In the genomic region with DNA sequence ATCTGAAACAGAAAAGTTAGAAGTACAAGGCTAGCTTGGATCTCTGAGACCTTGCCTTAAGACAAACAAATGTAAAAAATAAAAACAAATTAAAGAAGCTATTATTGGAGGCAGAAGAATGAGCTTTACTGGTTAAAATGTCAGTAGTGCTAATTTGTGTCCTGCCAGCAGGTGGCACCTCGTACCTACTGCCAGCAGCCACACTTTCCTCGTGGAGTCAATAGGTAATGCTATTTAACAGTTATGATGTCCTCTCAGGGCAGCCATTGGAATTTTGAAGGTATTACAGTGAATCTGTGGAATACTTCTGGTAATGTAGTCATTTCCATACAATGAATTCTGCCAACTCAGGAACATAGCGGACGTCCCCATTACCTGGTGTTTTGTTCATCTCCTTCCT, we compare ENCODE assay signal across 10 mouse cellular contexts.
A peak's percentile ranks its signal among the peaks of the same experiment; 100 is the strongest.
DNase-seq lines count a peak whose midpoint lies in the region; ATAC-seq and TF ChIP-seq lines count a peak whose summit lies in the region.
"Had no signal": no experiment of that assay in that cellular context is flagged by ENCODE, and none has a peak within 500 bp of the region (broad histone marks: within the 10 kb centered on the region; RNA-seq: fewer than 3 reads in every experiment).

No protein-coding gene starts in this region.

- no peaks in the 10 kb centered on the region for H3K36me3 ChIP-seq in kidney, embryonic 16.5 days (ENCODE audit: insufficient read depth, low read length)
- H3K36me3 ChIP-seq in hindbrain, embryonic 14.5 days (replicated peaks; ENCODE audit: control insufficient read depth, insufficient read depth) = peaks cover 6% of the 10 kb centered on the region; the same call in 1 of the 2 replicates
- peaks cover 5% of the 10 kb centered on the region; the same call in 1 of the 2 replicates for H3K36me3 ChIP-seq in midbrain, postnatal 0 days (ENCODE audit: insufficient read depth, low read length)
- H3K36me3 ChIP-seq: embryonic facial prominence, embryonic 13.5 days had no signal

- H3K27me3 ChIP-seq in kidney, embryonic 16.5 days (ENCODE audit: insufficient read depth, low read length) = no peaks in the 10 kb centered on the region
- H3K27me3 ChIP-seq in hindbrain, embryonic 14.5 days (ENCODE audit: control insufficient read depth, insufficient read depth, low read length) = no peaks in the 10 kb centered on the region
- no peaks in the 10 kb centered on the region for H3K27me3 ChIP-seq in midbrain, postnatal 0 days (ENCODE audit: insufficient read depth, low read length)
- H3K27me3 ChIP-seq: embryonic facial prominence, embryonic 13.5 days; megakaryocyte, embryonic 14.5 days had no signal

- H3K9ac ChIP-seq in kidney, embryonic 16.5 days (replicated peaks; ENCODE audit: low read length) = no peak overlapping the region
- no peak overlapping the region for H3K9ac ChIP-seq in hindbrain, embryonic 14.5 days
- no peak overlapping the region for H3K9ac ChIP-seq in midbrain, postnatal 0 days (replicated peaks; ENCODE audit: low read length, poor library complexity, severe bottlenecking)
- H3K9ac ChIP-seq: embryonic facial prominence, embryonic 13.5 days had no signal

- no peak for ATAC-seq in kidney, embryonic 16.5 days (ENCODE audit: low FRiP score, low TSS enrichment)
- peak; percentile 63 for ATAC-seq in activated CD4-positive, CD25-positive, alpha-beta regulatory T cell, adult 4 months
- ATAC-seq in hindbrain, embryonic 14.5 days (ENCODE audit: low FRiP score) = no peak; the same call in 1 of the 2 replicates
- ATAC-seq in midbrain, postnatal 0 days (ENCODE audit: low FRiP score) = peak; percentile 77

- no peaks in the 10 kb centered on the region for H3K9me3 ChIP-seq in kidney, embryonic 16.5 days (ENCODE audit: low read length)
- no peaks in the 10 kb centered on the region for H3K9me3 ChIP-seq in hindbrain, embryonic 14.5 days (ENCODE audit: control insufficient read depth, low read length)
- H3K9me3 ChIP-seq in midbrain, postnatal 0 days (ENCODE audit: low read length) = no peaks in the 10 kb centered on the region
- H3K9me3 ChIP-seq: embryonic facial prominence, embryonic 13.5 days; megakaryocyte, embryonic 14.5 days had no signal

- WGBS in kidney, embryonic 16.5 days = 50% methylated on average over 4 of the region's 4 CpGs
- WGBS in hindbrain, embryonic 14.5 days = 51% methylated on average over 4 of the region's 4 CpGs
- 45% methylated on average over 4 of the region's 4 CpGs for WGBS in midbrain, postnatal 0 days

- 0 out of 2 replicates have a peak, but pooled peaks cover 7% of the 10 kb centered on the region for H3K4me1 ChIP-seq in kidney, embryonic 16.5 days (ENCODE audit: insufficient read depth, low read length)
- H3K4me1 ChIP-seq in hindbrain, embryonic 14.5 days (replicated peaks; ENCODE audit: control insufficient read depth, insufficient read depth, low read length) = peaks cover 5% of the 10 kb centered on the region
- H3K4me1 ChIP-seq in midbrain, postnatal 0 days (ENCODE audit: insufficient read depth, low read length) = no peaks in the 10 kb centered on the region

- peak; percentile 96 for TF ChIP-seq CTCF in midbrain, postnatal 0 days (IDR thresholded peaks at IDR 0.05)

- peak; percentile 62 for DNase-seq in kidney, adult 18-20 months
- DNase-seq in embryo, embryonic 10.5 days (ENCODE audit: low spot score) = peak; percentile 72
- peak; percentile 83 for DNase-seq in hindbrain, embryonic 14.5 days (ENCODE audit: low spot score)
- DNase-seq in left cerebral cortex, adult 8-10 months (ENCODE audit: low spot score in 2 of 2) = peak; percentile 26 to 35
- peak; percentile 76 for DNase-seq in midbrain, postnatal 0 days (ENCODE audit: low spot score)
- DNase-seq in thymus, postnatal 0 days (ENCODE audit: low spot score) = peak; percentile 46

- H3K4me3 ChIP-seq in kidney, embryonic 16.5 days (ENCODE audit: low read length) = no peak overlapping the region
- no peak overlapping the region for H3K4me3 ChIP-seq in hindbrain, embryonic 14.5 days (replicated peaks; ENCODE audit: low read length)
- H3K4me3 ChIP-seq in midbrain, postnatal 0 days (ENCODE audit: low read depth, low read length) = no peak overlapping the region
- H3K4me3 ChIP-seq: embryonic facial prominence, embryonic 13.5 days; megakaryocyte, embryonic 14.5 days had no signal

- H3K27ac ChIP-seq in kidney, embryonic 16.5 days (ENCODE audit: low read length) = no peak overlapping the region
- no peak overlapping the region for H3K27ac ChIP-seq in hindbrain, embryonic 14.5 days
- no peak overlapping the region for H3K27ac ChIP-seq in midbrain, postnatal 0 days (ENCODE audit: low read depth, low read length)
- H3K27ac ChIP-seq: embryonic facial prominence, embryonic 13.5 days had no signal

- H3K4me2 ChIP-seq in kidney, embryonic 16.5 days (replicated peaks; ENCODE audit: low read depth, low read length) = no peak overlapping the region
- no peak overlapping the region for H3K4me2 ChIP-seq in hindbrain, embryonic 14.5 days (replicated peaks)
- H3K4me2 ChIP-seq in midbrain, postnatal 0 days (ENCODE audit: low read depth, low read length, poor library complexity, severe bottlenecking) = no peak overlapping the region
- H3K4me2 ChIP-seq: embryonic facial prominence, embryonic 13.5 days had no signal

Comparison
In these comparisons a context has a peak if more than half of its experiments do, and no peak if none do; other contexts are left out.
1. DNase-seq: peak in every context shown above with its lines; median percentile 83 in hindbrain, embryonic 14.5 days; 76 in midbrain, postnatal 0 days; 72 in embryo, embryonic 10.5 days; 62 in kidney, adult 18-20 months; 46 in thymus, postnatal 0 days; 30 in left cerebral cortex, adult 8-10 months.
2. ATAC-seq: peak in activated CD4-positive, CD25-positive, alpha-beta regulatory T cell, adult 4 months (single experiment) and midbrain, postnatal 0 days (single experiment); none in kidney, embryonic 16.5 days (single experiment) and hindbrain, embryonic 14.5 days (single experiment).